Mouse (Mus musculus) intestine, postnatal 0 days (tissue): Measurements from ENCODE around the gene Efhc1. TPM values are rescaled to one million over a fixed set of nuclear protein-coding genes. Genes with fewer than 3 reads are reported as not detected.

Experiments
- ATAC-seq: fragments of 200-750 bp; cut with Nextera tagmentation; 2 replicates; pipeline ENCODE4 v1.8.0; 2017; ENCODE audit warnings: mild to moderate bottlenecking, moderate TSS enrichment, moderate library complexity
- H3K27ac ChIP-seq: fragments of 300-500 bp; sonication (generic); 2 replicates; pipeline ENCODE4 v1.5.1; 2014; ENCODE audit warnings: mild to moderate bottlenecking, low read depth, low read length, moderate library complexity
- H3K27me3 ChIP-seq: fragments of 300-500 bp; sonication (generic); replicated peaks from 2 replicates; pipeline ENCODE4 v1.6.1; 2014; ENCODE audit warnings: low read length, mixed read lengths; ENCODE audit not compliant: control insufficient read depth, insufficient read depth
- H3K36me3 ChIP-seq: fragments of 300-500 bp; sonication (generic); 2 replicates; pipeline ENCODE4 v1.6.1; 2014; ENCODE audit warnings: mild to moderate bottlenecking, moderate library complexity; ENCODE audit not compliant: control insufficient read depth, insufficient read depth
- H3K4me1 ChIP-seq: fragments of 300-500 bp; sonication (generic); replicated peaks from 2 replicates; pipeline ENCODE4 v1.6.1; 2014; ENCODE audit warnings: antibody characterized with exemption, low read length, mixed read lengths; ENCODE audit not compliant: control insufficient read depth, insufficient read depth
- H3K4me2 ChIP-seq: fragments of 300-500 bp; sonication (generic); replicated peaks from 2 replicates; pipeline ENCODE4 v1.6.1; 2014; ENCODE audit warnings: low read depth, mild to moderate bottlenecking, moderate library complexity
- H3K4me3 ChIP-seq: fragments of 300-500 bp; sonication (generic); 2 replicates; pipeline ENCODE4 v1.5.1; 2014; ENCODE audit warnings: low read depth, low read length
- H3K9ac ChIP-seq: fragments of 300-500 bp; sonication (generic); 2 replicates; pipeline ENCODE4 v1.6.1; 2014; ENCODE audit warnings: mild to moderate bottlenecking, low read depth, low read length
- H3K9me3 ChIP-seq: fragments of 300-500 bp; sonication (generic); 2 replicates; pipeline ENCODE4 v1.6.1; 2016; ENCODE audit warnings: mixed run types; ENCODE audit not compliant: control insufficient read depth
- CTCF ChIP-seq: sonication (generic); IDR thresholded peaks from 2 replicates; pipeline ENCODE4 v1.5.1; 2016; ENCODE audit warnings: low read depth, mild to moderate bottlenecking, control low read depth, antibody characterized with exemption, moderate library complexity
- WGBS: fragments of 180-500 bp; shearing (Covaris S2); extraction: QIAGEN DNeasy Blood & Tissue Kit; methylation state at CpG from one replicate; pipeline ENCODE4 v1.1.7; 2014; 5-methylcytosine and 5-hydroxymethylcytosine counted together
- polyA plus RNA-seq: library from polyadenylated mRNA; unstranded; fragments of >200 nt; fragmentation: Nextera tagmentation; extraction: Ambion mirVana; gene quantifications from 2 replicates; pipeline ENCODE4 v1.2.1, GENCODE M21; 2015

Efhc1 gene
- polyA plus RNA-seq, 1 experiment from 2014 or later = 0.69 TPM

DNA sequence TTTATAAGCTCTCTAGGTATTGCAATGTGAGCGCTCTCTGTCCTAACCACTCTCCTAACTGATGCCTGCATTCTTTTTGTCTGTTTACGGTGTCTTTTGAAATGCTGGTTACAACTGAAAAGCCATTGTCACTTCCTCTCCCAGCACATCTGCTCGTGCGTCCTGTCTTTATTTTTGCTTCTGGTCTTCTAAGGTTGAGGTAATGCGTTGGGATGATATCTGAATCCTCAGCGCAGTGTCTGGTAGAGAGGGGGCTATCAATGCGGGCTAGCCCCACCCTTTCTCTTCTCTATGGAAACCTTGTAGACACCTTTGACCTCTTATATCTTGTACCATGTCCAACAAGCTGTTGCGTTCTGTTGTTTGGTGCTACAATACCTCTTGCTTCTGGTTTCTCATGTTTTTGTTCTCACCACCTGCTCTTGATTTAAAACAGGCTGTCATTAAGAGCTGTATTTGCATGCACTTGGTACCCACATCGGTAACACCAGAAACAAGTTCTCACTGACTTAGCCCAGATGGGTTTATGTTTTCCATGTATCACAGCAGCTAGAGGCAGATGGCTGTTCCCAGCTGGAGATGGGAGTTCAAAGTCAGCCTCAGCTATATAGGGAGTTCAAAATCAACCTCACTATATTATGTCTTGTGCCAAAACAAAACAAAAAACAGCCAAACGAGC lies 35.1 kb downstream of the Efhc1 start:
- WGBS = 59% methylated on average over 10 of the region's 10 CpGs
- Histone ChIP-seq H3K27me3 (no peaks in the 10 kb centered on the region), H3K27ac (no peak overlapping the region), H3K9me3 (no peaks in the 10 kb centered on the region), H3K36me3 (no peaks in the 10 kb centered on the region), H3K4me3 (no peak overlapping the region), H3K4me2 (no peak overlapping the region), H3K4me1 (no peaks in the 10 kb centered on the region), H3K9ac (no peak overlapping the region)
- TF ChIP-seq CTCF = no peak
- ATAC-seq = no peak

DNA sequence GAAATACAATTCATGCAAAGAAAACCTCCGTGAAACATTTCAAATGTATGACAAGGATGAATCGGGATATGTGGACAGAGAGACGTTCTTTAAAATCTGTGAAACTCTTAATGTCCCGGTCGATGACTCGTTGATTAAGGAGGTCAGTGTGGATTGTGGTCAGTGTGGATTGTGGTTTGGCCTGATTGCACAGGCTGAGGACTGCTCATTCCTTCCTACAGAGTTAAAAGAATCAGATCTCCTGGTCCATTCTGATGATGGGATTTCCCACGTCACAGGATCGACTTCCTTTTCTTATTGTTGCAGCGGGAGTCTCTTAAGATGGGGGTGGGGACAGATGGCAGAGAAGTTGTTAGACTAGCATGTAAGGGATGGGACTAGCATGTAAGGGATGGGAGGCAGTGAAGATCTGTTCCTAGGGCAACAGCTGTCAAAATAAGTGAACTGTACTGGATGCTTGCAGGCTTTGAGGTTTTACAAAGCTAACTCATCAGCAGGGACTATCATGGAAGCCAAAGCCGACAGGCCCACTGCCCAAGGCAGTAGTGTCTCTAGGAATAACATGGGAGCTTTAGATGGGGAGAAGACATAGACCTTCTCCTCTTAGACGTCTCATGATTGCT lies 38.1 kb downstream of the Efhc1 start:
- TF ChIP-seq CTCF = no peak
- Histone ChIP-seq H3K4me1 (no peaks in the 10 kb centered on the region), H3K27ac (no peak overlapping the region), H3K36me3 (no peaks in the 10 kb centered on the region), H3K9me3 (no peaks in the 10 kb centered on the region), H3K27me3 (no peaks in the 10 kb centered on the region), H3K4me3 (no peak overlapping the region), H3K9ac (no peak overlapping the region), H3K4me2 (no peak overlapping the region)
- no peak for ATAC-seq
- 87% methylated on average over 11 of the region's 11 CpGs for WGBS

DNA sequence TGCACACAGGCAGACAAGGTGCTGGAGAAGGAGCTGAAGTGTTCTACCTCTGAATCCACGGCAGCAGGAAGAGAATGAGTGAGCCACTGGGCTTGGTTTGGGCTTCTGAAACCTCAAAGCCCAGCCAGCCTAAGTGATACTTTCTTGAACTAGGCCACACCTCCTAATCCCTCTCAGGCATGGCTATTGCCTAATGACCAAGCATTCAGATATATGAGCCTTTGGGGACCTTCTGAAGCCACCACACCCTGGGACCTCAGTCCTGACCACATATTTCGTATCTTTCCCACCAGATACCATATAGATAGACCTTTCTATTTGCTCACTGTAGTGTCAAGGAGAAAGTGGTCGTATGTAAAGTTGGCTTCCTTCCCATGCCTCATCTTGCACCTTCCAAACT lies 42.3 kb downstream of the Efhc1 start:
- H3K27ac ChIP-seq = no peak overlapping the region
- WGBS = 81% methylated on average over 3 of the region's 3 CpGs
- H3K27me3 ChIP-seq = no peaks in the 10 kb centered on the region
- H3K4me2 ChIP-seq = no peak overlapping the region
- no peaks in the 10 kb centered on the region for H3K4me1 ChIP-seq
- no peak for TF ChIP-seq CTCF
- ATAC-seq = no peak
- H3K9me3 ChIP-seq = no peaks in the 10 kb centered on the region
- no peak overlapping the region for H3K4me3 ChIP-seq
- H3K36me3 ChIP-seq = no peaks in the 10 kb centered on the region
- H3K9ac ChIP-seq = no peak overlapping the region

DNA sequence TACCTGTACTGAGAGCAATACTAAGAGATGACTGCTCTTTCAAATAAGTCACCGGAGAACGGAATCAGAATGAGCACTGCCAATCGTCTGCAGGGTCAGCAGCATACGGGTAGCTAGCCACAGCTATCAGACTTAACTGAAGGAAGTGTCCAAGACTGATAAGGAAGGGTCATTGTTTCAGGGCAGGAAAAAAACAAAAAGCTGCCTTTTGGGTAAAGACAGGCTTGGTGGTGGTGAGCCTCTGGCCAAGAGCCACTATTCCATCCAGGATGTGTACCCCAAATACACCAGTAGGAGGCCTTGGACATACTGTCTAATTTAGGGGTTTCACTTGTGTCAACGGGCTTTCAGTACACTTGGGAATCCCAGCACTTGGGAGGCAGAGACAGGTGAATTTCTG lies 42.9 kb downstream of the Efhc1 start:
- H3K9ac ChIP-seq = no peak overlapping the region
- H3K4me1 ChIP-seq = no peaks in the 10 kb centered on the region
- TF ChIP-seq CTCF = 0 out of 2 replicates have a peak, but pooled peaks have one; percentile 6
- H3K27ac ChIP-seq = no peak overlapping the region
- no peaks in the 10 kb centered on the region for H3K9me3 ChIP-seq
- H3K27me3 ChIP-seq = no peaks in the 10 kb centered on the region
- H3K4me2 ChIP-seq = no peak overlapping the region
- ATAC-seq = no peak
- no peak overlapping the region for H3K4me3 ChIP-seq
- WGBS = 78% methylated on average over 5 of the region's 5 CpGs
- no peaks in the 10 kb centered on the region for H3K36me3 ChIP-seq

DNA sequence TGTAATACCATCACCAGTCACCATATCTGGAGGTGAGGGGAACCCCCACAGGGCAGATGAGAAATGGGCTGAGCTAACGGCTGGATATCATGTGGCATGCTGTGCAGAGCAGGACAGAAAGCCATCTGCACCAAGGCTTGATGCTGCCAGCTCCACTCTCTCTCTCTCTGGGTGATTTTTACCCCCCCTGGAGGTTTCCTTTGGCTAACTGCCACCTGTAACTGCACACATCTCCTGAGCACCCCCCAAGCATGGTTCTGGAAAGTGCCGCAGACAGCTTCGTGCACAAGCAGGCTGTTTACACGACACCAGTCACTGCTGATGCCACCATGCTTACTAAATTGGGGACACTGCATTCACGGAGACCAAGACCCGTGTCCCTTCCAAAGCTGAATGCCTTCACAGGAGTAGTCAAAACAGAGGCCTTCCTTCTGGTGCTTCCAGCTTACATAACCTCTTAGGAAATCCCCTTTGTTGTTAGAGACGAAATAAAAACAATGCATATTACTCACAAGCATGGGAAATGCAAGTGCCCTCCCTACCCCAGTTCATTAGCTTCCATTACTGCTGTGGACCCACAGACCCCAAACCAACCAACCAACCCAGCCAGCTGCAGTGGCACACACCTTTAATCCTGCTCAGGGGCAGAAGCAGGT lies 44.0 kb downstream of the Efhc1 start:
- Histone ChIP-seq H3K4me3 (no peak overlapping the region), H3K9ac (no peak overlapping the region), H3K36me3 (no peaks in the 10 kb centered on the region), H3K4me1 (no peaks in the 10 kb centered on the region), H3K27ac (no peak overlapping the region), H3K4me2 (no peak overlapping the region), H3K9me3 (no peaks in the 10 kb centered on the region), H3K27me3 (no peaks in the 10 kb centered on the region)
- WGBS = 81% methylated on average over 7 of the region's 7 CpGs
- no peak for TF ChIP-seq CTCF
- ATAC-seq = no peak

DNA sequence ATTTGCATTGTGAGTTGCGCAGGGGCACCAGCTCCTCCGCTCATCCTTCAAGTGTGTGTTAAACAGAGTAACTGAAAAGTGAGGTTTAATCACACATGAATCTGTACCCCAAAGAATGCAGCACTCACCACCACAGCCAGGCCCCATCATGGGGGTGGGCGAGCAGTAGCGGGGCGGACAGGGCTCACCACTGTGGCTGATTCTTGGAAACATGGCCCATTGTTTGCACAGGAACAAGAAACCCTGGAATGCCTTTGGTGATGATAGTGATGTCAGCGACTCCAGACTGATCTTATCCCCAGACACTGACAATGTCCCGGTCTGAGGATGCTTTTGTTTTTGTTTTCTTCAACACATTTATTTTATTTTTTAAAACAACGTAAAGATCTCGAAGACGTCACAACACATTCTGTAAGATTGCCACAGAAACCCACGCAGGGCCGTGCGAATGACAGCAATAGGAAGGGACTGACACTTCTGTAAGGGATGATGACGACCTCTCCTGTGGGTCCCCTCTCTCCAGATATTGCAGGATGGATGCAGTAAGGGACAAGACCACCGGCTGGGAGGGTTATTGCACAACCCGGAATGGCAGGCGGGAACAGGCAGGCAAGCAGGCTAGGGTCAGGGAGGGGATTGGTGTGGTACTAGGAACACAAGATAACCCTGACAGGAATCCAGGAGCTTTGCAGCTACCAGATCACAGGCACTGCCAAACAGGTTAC lies 45.3 kb downstream of the Efhc1 start:
- no peak for ATAC-seq
- no peak overlapping the region for H3K27ac ChIP-seq

More for the DNA sequence above, 45.3 kb downstream of the Efhc1 start:
- no peaks in the 10 kb centered on the region for H3K4me1 ChIP-seq
- H3K27me3 ChIP-seq = no peaks in the 10 kb centered on the region
- no peak overlapping the region for H3K9ac ChIP-seq
- 69% methylated on average over 17 of the region's 17 CpGs for WGBS
- H3K4me3 ChIP-seq = no peak overlapping the region
- no peaks in the 10 kb centered on the region for H3K9me3 ChIP-seq
- no peak overlapping the region for H3K4me2 ChIP-seq
- TF ChIP-seq CTCF = no peak
- H3K36me3 ChIP-seq = peaks cover 6% of the 10 kb centered on the region; the same call in 1 of the 2 replicates
